In genomic region chr2:105668271-105669270, GRCm38 (mm10) we compare ENCODE assay signal across 8 mouse cellular contexts. TPM values are rescaled to one million over a fixed set of nuclear protein-coding genes. Genes with fewer than 3 reads are reported as not detected.
DNase-seq lines count a peak whose midpoint lies in the region; ATAC-seq and TF ChIP-seq lines count a peak whose summit lies in the region.

TSS of gene Pax6 (plus strand) at chr2:105668900.

- no peak within 1 kb of the TSS for H3K9ac ChIP-seq in kidney, postnatal 0 days (ENCODE audit: low read depth, low read length)
- H3K9ac ChIP-seq in forebrain, embryonic 14.5 days (ENCODE audit: low read length): peak within 1 kb of the TSS; percentile 96

- H3K4me3 ChIP-seq in kidney, postnatal 0 days (replicated peaks; ENCODE audit: low read depth, low read length): peak within 1 kb of the TSS; percentile 11
- H3K4me3 ChIP-seq in kidney, adult 2 months (ENCODE audit: insufficient read depth, low read depth, low read length): no peak within 1 kb of the TSS
- H3K4me3 ChIP-seq in forebrain, embryonic 14.5 days (ENCODE audit: low read depth, low read length): peak within 1 kb of the TSS; percentile 67
- no peak within 1 kb of the TSS for H3K4me3 ChIP-seq in lung, adult 2 months (replicated peaks; ENCODE audit: extremely low read depth, low read depth, low read length)

- WGBS in kidney, postnatal 0 days: under 1% methylated on average over 44 of the region's 44 CpGs
- 3% methylated on average over 44 of the region's 44 CpGs for WGBS in kidney, adult 2 months
- WGBS in forebrain, embryonic 14.5 days: 2% methylated on average over 44 of the region's 44 CpGs
- WGBS in lung, adult 2 months: 3% methylated on average over 44 of the region's 44 CpGs

- H3K27me3 ChIP-seq in kidney, postnatal 0 days (ENCODE audit: insufficient read depth, low read length): peaks cover 94% of the 10 kb centered on the region
- H3K27me3 ChIP-seq in kidney, adult 2 months (replicated peaks; ENCODE audit: control insufficient read depth, insufficient read depth, low read length): peaks cover 12% of the 10 kb centered on the region
- H3K27me3 ChIP-seq in forebrain, embryonic 14.5 days (replicated peaks; ENCODE audit: control insufficient read depth, insufficient read depth, low read length): peaks cover 72% of the 10 kb centered on the region

- no peak for DNase-seq in kidney, postnatal 0 days (ENCODE audit: low spot score)
- DNase-seq in kidney, adult 2 months: no peak
- peak; percentile 86 for DNase-seq in cerebellum, adult 11-12 months
- DNase-seq in forebrain, embryonic 14.5 days (ENCODE audit: low spot score): peak; percentile 57
- no peak for DNase-seq in adrenal gland, adult 8-10 months
- no peak for DNase-seq in lung, adult 2 months

- H3K9me3 ChIP-seq in kidney, postnatal 0 days (replicated peaks; ENCODE audit: low read length): no peaks in the 10 kb centered on the region
- H3K9me3 ChIP-seq in forebrain, embryonic 14.5 days (replicated peaks; ENCODE audit: control insufficient read depth, low read length): no peaks in the 10 kb centered on the region

- no peak within 1 kb of the TSS for H3K27ac ChIP-seq in kidney, postnatal 0 days
- H3K27ac ChIP-seq in kidney, adult 2 months (ENCODE audit: insufficient read depth, low read depth, low read length): no peak within 1 kb of the TSS
- H3K27ac ChIP-seq in forebrain, embryonic 14.5 days (ENCODE audit: low read depth, low read length): peak within 1 kb of the TSS; percentile 33; the same call in 1 of the 2 replicates

- peak within 1 kb of the TSS; percentile 25 for H3K4me2 ChIP-seq in kidney, postnatal 0 days (ENCODE audit: low read length)
- peak within 1 kb of the TSS; percentile 66 for H3K4me2 ChIP-seq in forebrain, embryonic 14.5 days (ENCODE audit: low read length)

- TF ChIP-seq POLR2A in kidney, adult 2 months (IDR thresholded peaks at IDR 0.05; ENCODE audit: low read depth, low read length): no peak
- no peak for TF ChIP-seq POLR2A in lung, adult 2 months (IDR thresholded peaks at IDR 0.05; ENCODE audit: borderline replicate concordance, extremely low read depth, low read depth, low read length)

- TF ChIP-seq CTCF in kidney, postnatal 0 days (IDR thresholded peaks at IDR 0.05; ENCODE audit: low read depth): no peak
- TF ChIP-seq CTCF in kidney, adult 2 months (conservative IDR thresholded peaks at IDR 0.05; ENCODE audit: insufficient read depth, insufficient read length, low read depth, low read length): no peak
- no peak for TF ChIP-seq CTCF in lung, adult 2 months (IDR thresholded peaks at IDR 0.05; ENCODE audit: insufficient read depth, low read length)

- H3K4me1 ChIP-seq in kidney, postnatal 0 days (replicated peaks; ENCODE audit: insufficient read depth, low read length): peaks cover 2% of the 10 kb centered on the region
- H3K4me1 ChIP-seq in kidney, adult 2 months (ENCODE audit: control insufficient read depth, insufficient read depth, low read length): no peaks in the 10 kb centered on the region
- peaks cover 23% of the 10 kb centered on the region for H3K4me1 ChIP-seq in forebrain, embryonic 14.5 days (ENCODE audit: control insufficient read depth, insufficient read depth, low read length)
- H3K4me1 ChIP-seq in lung, adult 2 months (ENCODE audit: control insufficient read depth, insufficient read depth, low read length): peaks cover 2% of the 10 kb centered on the region; the same call in 1 of the 2 replicates

- no peaks in the 10 kb centered on the region for H3K36me3 ChIP-seq in kidney, postnatal 0 days (ENCODE audit: insufficient read depth, low read length)
- no peaks in the 10 kb centered on the region for H3K36me3 ChIP-seq in kidney, adult 2 months (ENCODE audit: control insufficient read depth, insufficient read depth, low read length)
- H3K36me3 ChIP-seq in forebrain, embryonic 14.5 days (ENCODE audit: control insufficient read depth, insufficient read depth, low read length): no peaks in the 10 kb centered on the region

- no peak for ATAC-seq in kidney, postnatal 0 days (replicated peaks; ENCODE audit: low FRiP score, low read depth)
- 0 out of 2 replicates have a peak, but pooled peaks have one; percentile 14 for ATAC-seq in forebrain, embryonic 14.5 days
- 0 out of 2 replicates have a peak, but pooled peaks have one; percentile 13 for ATAC-seq in megakaryocyte, adult 5-6 weeks (ENCODE audit: poor library complexity, severe bottlenecking)
- ATAC-seq in CD4-positive, CD25-positive, alpha-beta regulatory T cell, adult 4 months: no peak

RNA-seq across cellular contexts. Expression of gene Pax6, which starts in this region (rescaled TPM):
- polyA plus RNA-seq in kidney, postnatal 0 days (2015; fragmentation: Nextera tagmentation; extraction: Ambion mirVana): 0.38 TPM in 1 of 2 replicates, not detected in the other
- not detected in 2 replicates for polyA plus RNA-seq in kidney, adult 2 months (2012; rRNA removed)
- polyA plus RNA-seq in forebrain, embryonic 14.5 days (2014; fragmentation: Nextera tagmentation; extraction: Ambion mirVana): 44.5 and 51.8 TPM in 2 replicates
- not detected in 2 replicates for total RNA-seq in megakaryocyte, adult 5-6 weeks (2015)
- not detected in 2 replicates for total RNA-seq in megakaryocyte, adult 5-6 weeks (2017)
- polyA plus RNA-seq in CD4-positive, CD25-positive, alpha-beta regulatory T cell, adult 4 months (2017; shearing (Covaris generic)): 1 to 10 TPM in 1 of 2 experiments, not detected in 1; 1.3 TPM
- not detected for total RNA-seq in adrenal gland, adult 8-10 months (2022)
- not detected in 2 replicates for polyA plus RNA-seq in lung, adult 2 months (2012; rRNA removed)

Comparison
In these comparisons a context has a peak if more than half of its experiments do, and no peak if none do; other contexts are left out.
1. RNA of gene Pax6 (polyA plus RNA-seq): 44.5 to 51.8 TPM in forebrain, embryonic 14.5 days; 1.3 TPM in CD4-positive, CD25-positive, alpha-beta regulatory T cell, adult 4 months, 0.38 TPM in kidney, postnatal 0 days, not detected in kidney, adult 2 months and not detected in lung, adult 2 months; every median in the first group is over 10 times any median in the second.
2. H3K4me3 ChIP-seq: peak in kidney, postnatal 0 days (single experiment) and forebrain, embryonic 14.5 days (single experiment); none in kidney, adult 2 months (single experiment) and lung, adult 2 months (single experiment).
3. Peak in ATAC-seq in megakaryocyte, adult 5-6 weeks; RNA of the gene not detected or under 1 TPM.
4. DNase-seq: peak in cerebellum, adult 11-12 months (single experiment) and forebrain, embryonic 14.5 days (single experiment); none in kidney, postnatal 0 days (single experiment), kidney, adult 2 months (single experiment), adrenal gland, adult 8-10 months (single experiment) and lung, adult 2 months (single experiment).